Mouse (Mus musculus) CH12.LX (cell line): ENCODE results near the gene Grwd1. TPM values are rescaled to one million over a fixed set of nuclear protein-coding genes. Genes with fewer than 3 reads are reported as not detected.

Experiments
- DNase-seq: peaks from one replicate; pipeline ENCODE4 v3.0.0-alpha.2; 2013; ENCODE audit errors: extremely low read depth
- H3K27ac ChIP-seq: 2 replicates; pipeline ENCODE4 v1.5.1; 2012; ENCODE audit warnings: low read depth, mild to moderate bottlenecking, control low read depth, moderate library complexity; ENCODE audit not compliant: insufficient read depth
- H3K27me3 ChIP-seq: replicated peaks from 2 replicates; pipeline ENCODE3; 2012; ENCODE audit warnings: inconsistent platforms
- H3K36me3 ChIP-seq, 2 experiments: replicated peaks in 1 of 2; 2 replicates each; pipeline versions ENCODE3 to v1.6.1; 2012; ENCODE audit warnings: inconsistent platforms in 1 of 2, low read length in 1 of 2, mild to moderate bottlenecking in 1 of 2, mixed read lengths in 1 of 2, moderate library complexity in 1 of 2; ENCODE audit not compliant: control insufficient read depth in 1 of 2, insufficient read depth in 1 of 2
- H3K4me1 ChIP-seq, 2 experiments: 2 replicates each; pipeline ENCODE4 v1.6.1; 2012; ENCODE audit warnings: inconsistent platforms in 1 of 2, moderate library complexity in 1 of 2; ENCODE audit not compliant: insufficient read depth in 2 of 2, control insufficient read depth in 1 of 2
- H3K4me2 ChIP-seq: 2 replicates; pipeline ENCODE4 v1.6.1; 2012; ENCODE audit warnings: low read depth, mild to moderate bottlenecking, control low read depth; ENCODE audit not compliant: poor library complexity, insufficient read depth, severe bottlenecking
- H3K4me3 ChIP-seq, 3 experiments: fragments of 150-350 bp in 1 of 3; sonication (generic) in 1 of 3; replicated peaks in 1 of 3; 2 replicates each; pipeline versions ENCODE3 to v1.5.1; 2011 to 2012; ENCODE audit warnings: low read depth in 2 of 3, low read length in 2 of 3, mild to moderate bottlenecking in 2 of 3, moderate library complexity in 2 of 3, control low read depth in 1 of 3, improper control_type of control experiment in 1 of 3, inconsistent platforms in 1 of 3, mixed read lengths in 1 of 3; ENCODE audit not compliant: poor library complexity in 1 of 3
- H3K79me2 ChIP-seq: replicated peaks from 2 replicates; pipeline ENCODE4 v1.6.1; 2012; ENCODE audit warnings: mild to moderate bottlenecking, moderate library complexity; ENCODE audit not compliant: control insufficient read depth, poor library complexity, insufficient read depth, severe bottlenecking; ENCODE audit errors: extremely low read depth
- H3K9ac ChIP-seq: 2 replicates; pipeline ENCODE4 v1.6.1; 2012; ENCODE audit warnings: low read depth, mild to moderate bottlenecking, control low read depth, moderate library complexity; ENCODE audit not compliant: insufficient read depth
- H3K9me3 ChIP-seq: replicated peaks from 2 replicates; pipeline ENCODE3; 2012; ENCODE audit warnings: low read length, inconsistent platforms, mixed read lengths
- BHLHE40 ChIP-seq: IDR thresholded peaks from 2 replicates; pipeline ENCODE4 v1.6.1; 2011; ENCODE audit warnings: mild to moderate bottlenecking, low read depth, low read length, improper control_type of control experiment
- CHD1 ChIP-seq: IDR thresholded peaks from 2 replicates; pipeline ENCODE4 v1.6.1; 2012; ENCODE audit warnings: low read depth, low read length, improper control_type of control experiment, inconsistent platforms
- CHD2 ChIP-seq: IDR thresholded peaks from 2 replicates; pipeline ENCODE4 v1.6.1; 2011; ENCODE audit warnings: low read length, improper control_type of control experiment
- E2F4 ChIP-seq: IDR thresholded peaks from 2 replicates; pipeline ENCODE4 v1.6.1; 2011; ENCODE audit warnings: low read depth, low read length, improper control_type of control experiment; ENCODE audit not compliant: insufficient replicate concordance
- ELF1 ChIP-seq: IDR thresholded peaks from 2 replicates; pipeline ENCODE4 v1.6.1; 2014; ENCODE audit warnings: low read depth, mild to moderate bottlenecking, inconsistent platforms, low read length, improper control_type of control experiment
- EP300 ChIP-seq: IDR thresholded peaks from 2 replicates; pipeline ENCODE4 v1.6.1; 2011; ENCODE audit warnings: low read length, improper control_type of control experiment
- GABPA ChIP-seq: IDR thresholded peaks from 2 replicates; pipeline ENCODE4 v1.6.1; 2012; ENCODE audit warnings: low read depth, low read length, improper control_type of control experiment, inconsistent platforms; ENCODE audit not compliant: insufficient replicate concordance
- HCFC1 ChIP-seq: IDR thresholded peaks from 2 replicates; pipeline ENCODE4 v1.6.1; 2012; ENCODE audit warnings: low read depth, mild to moderate bottlenecking, inconsistent platforms, low read length, improper control_type of control experiment
- IRF4 ChIP-seq: IDR thresholded peaks from 2 replicates; pipeline ENCODE4 v1.6.1; 2014; ENCODE audit warnings: low read depth, mild to moderate bottlenecking, inconsistent platforms, low read length, improper control_type of control experiment
- JUN ChIP-seq: IDR thresholded peaks from 2 replicates; pipeline ENCODE4 v1.6.1; 2011; ENCODE audit warnings: low read depth, mild to moderate bottlenecking, low read length, improper control_type of control experiment, moderate library complexity; ENCODE audit not compliant: insufficient read depth
- JUND ChIP-seq: conservative IDR thresholded peaks from 2 replicates; pipeline ENCODE4 v1.6.1; 2011; ENCODE audit warnings: low read depth, low read length, improper control_type of control experiment
- MAX ChIP-seq: IDR thresholded peaks from 2 replicates; pipeline ENCODE4 v1.6.1; 2011; ENCODE audit warnings: low read length, improper control_type of control experiment
- MAZ ChIP-seq: IDR thresholded peaks from 2 replicates; pipeline ENCODE4 v1.6.1; 2012; ENCODE audit warnings: low read depth, mild to moderate bottlenecking, inconsistent platforms, low read length, improper control_type of control experiment, moderate library complexity
- MEF2A ChIP-seq: IDR thresholded peaks from 2 replicates; pipeline ENCODE4 v1.6.1; 2014; ENCODE audit warnings: low read depth, mild to moderate bottlenecking, inconsistent platforms, low read length, improper control_type of control experiment, borderline replicate concordance
- NRF1 ChIP-seq: IDR thresholded peaks from 2 replicates; pipeline ENCODE4 v1.6.1; 2014; ENCODE audit warnings: low read depth, mild to moderate bottlenecking, inconsistent platforms, low read length, improper control_type of control experiment, moderate library complexity
- POLR2A ChIP-seq: IDR thresholded peaks from 2 replicates; pipeline ENCODE4 v1.6.1; 2011; ENCODE audit warnings: low read depth, mild to moderate bottlenecking, improper control_type of control experiment, low read length
- RAD21 ChIP-seq: IDR thresholded peaks from 2 replicates; pipeline ENCODE4 v1.6.1; 2011; ENCODE audit warnings: low read depth, mild to moderate bottlenecking, low read length, improper control_type of control experiment, moderate library complexity
- UBTF ChIP-seq: IDR thresholded peaks from 2 replicates; pipeline ENCODE4 v1.6.1; 2012; ENCODE audit warnings: low read depth, mild to moderate bottlenecking, inconsistent platforms, low read length, improper control_type of control experiment, moderate library complexity
- ZKSCAN1 ChIP-seq: IDR thresholded peaks from 2 replicates; pipeline ENCODE4 v1.6.1; 2012; ENCODE audit warnings: low read depth, inconsistent platforms, low read length, improper control_type of control experiment, borderline replicate concordance
- ZNF384 ChIP-seq: IDR thresholded peaks from 2 replicates; pipeline ENCODE4 v1.6.1; 2012; ENCODE audit warnings: low read depth, low read length, improper control_type of control experiment, inconsistent platforms
- dilution Hi-C: fragments of 300-500 bp; cut with MboI; formaldehyde crosslinking; loops from 2 replicates; pipeline ENCODE4 v1.14.3; 2020; ENCODE audit warnings: low sequenced_read_pairs; ENCODE audit not compliant: extremely low pct_unique_long_range_greater_than_20kb, extremely low pct_ligation_motif_present
- in situ Hi-C: fragments of 300-500 bp; cut with MboI; formaldehyde crosslinking; loops from 3 replicates; pipeline ENCODE4 v1.14.3; 2019; ENCODE audit warnings: low sequenced_read_pairs, low pct_ligation_motif_present, low pct_unique_long_range_greater_than_20kb, mixed read lengths
- polyA plus RNA-seq: library from polyadenylated mRNA; unstranded; fragments of >175 nt; gene quantifications from 2 replicates; pipeline ENCODE4 v1.2.1, GENCODE M21; 2012; ENCODE audit warnings: low read depth; ENCODE audit not compliant: insufficient read length
- total RNA-seq, 2 experiments: library from RNA; depleted of rRNA; stranded (reverse); fragments of 300-350 nt in 1 of 2; fragments of >200 nt in 1 of 2; gene quantifications; 2 replicates each; pipeline ENCODE4 v1.2.3; 2012 to 2014

The Grwd1 gene
- total and polyA plus RNA-seq, 3 experiments: 83.0 to 108 (median 88.1) TPM

GRCm38 (mm10) chr7:45785388-45786135, 45.2 kb downstream of the Grwd1 start:
- 0 out of 2 replicates have a peak, but pooled peaks have one; percentile 8 for TF ChIP-seq BHLHE40
- no peak for TF ChIP-seq JUND
- no peak overlapping the region for H3K4me3 ChIP-seq
- peaks cover 20% of the 10 kb centered on the region for H3K27me3 ChIP-seq
- no peak overlapping the region for H3K4me2 ChIP-seq
- H3K9ac ChIP-seq: no peak overlapping the region
- no peak overlapping the region for H3K27ac ChIP-seq
- in situ Hi-C loops: no loop called here
- dilution Hi-C loops: no loop called here
- H3K36me3 ChIP-seq: no peaks in the 10 kb centered on the region
- peaks cover 9 to 10% of the 10 kb centered on the region in 2 experiments for H3K4me1 ChIP-seq
- no peak for DNase-seq
- no peaks in the 10 kb centered on the region for H3K79me2 ChIP-seq
- H3K9me3 ChIP-seq: peaks cover 6% of the 10 kb centered on the region

GRCm38 (mm10) chr7:45784524-45785372, 46.0 kb downstream of the Grwd1 start, which contains the start of gene Sult2b1:
Gene Sult2b1 (minus strand): TSS chr7:45784669.
- TF ChIP-seq MAX: no peak
- dilution Hi-C loops (no loop called here), in situ Hi-C loops (no loop called here)
- Histone ChIP-seq H3K4me1 (peaks cover 10 to 12% of the 10 kb centered on the region in 2 experiments), H3K79me2 (no peaks in the 10 kb centered on the region), H3K9me3 (no peaks in the 10 kb centered on the region), H3K27ac (no peak within 1 kb of the TSS), H3K4me2 (peak within 1 kb of the TSS; percentile 37), H3K36me3 (no peaks in the 10 kb centered on the region), H3K9ac (peak within 1 kb of the TSS; percentile 18; the same call in 1 of the 2 replicates), H3K27me3 (peaks cover 17% of the 10 kb centered on the region), H3K4me3 (peak within 1 kb of the TSS; percentile 48 to 65 (median 53))
- DNase-seq: no peak

GRCm38 (mm10) chr7:45783511-45784091, 47.1 kb downstream of the Grwd1 start, which contains the start of gene Lmtk3:
Gene Lmtk3 (plus strand): TSS chr7:45783738.
- peak within 1 kb of the TSS; percentile 37 for H3K4me2 ChIP-seq
- H3K4me3 ChIP-seq: peak within 1 kb of the TSS; percentile 48 to 65 (median 53)
- peak within 1 kb of the TSS; percentile 18; the same call in 1 of the 2 replicates for H3K9ac ChIP-seq
- no peak within 1 kb of the TSS for H3K27ac ChIP-seq
- H3K9me3 ChIP-seq: no peaks in the 10 kb centered on the region
- H3K27me3 ChIP-seq: peaks cover 19% of the 10 kb centered on the region
- H3K4me1 ChIP-seq: peaks cover 15 to 23% of the 10 kb centered on the region in 2 experiments
- no peaks in the 10 kb centered on the region for H3K36me3 ChIP-seq
- dilution Hi-C loops (no loop called here), in situ Hi-C loops (no loop called here)
- no peaks in the 10 kb centered on the region for H3K79me2 ChIP-seq
- peak; percentile 58 for DNase-seq
- TF ChIP-seq MAZ (0 out of 2 replicates have a peak, but pooled peaks have one; percentile 51), JUN (no peak), GABPA (no peak), ZKSCAN1 (no peak), MAX (no peak), IRF4 (no peak), CHD1 (no peak), ZNF384 (no peak), BHLHE40 (peak; percentile 75), POLR2A (peak; percentile 28; the same call in 1 of the 2 replicates), MEF2A (no peak), UBTF (no peak), RAD21 (no peak; the same call in 1 of the 2 replicates), JUND (no peak), NRF1 (peak; percentile 77), HCFC1 (peak; percentile 85), E2F4 (no peak), EP300 (no peak), ELF1 (peak; percentile 69), CHD2 (no peak)
